Comparison of ENCODE assay signal across 22 mouse cellular contexts in the genomic region with DNA sequence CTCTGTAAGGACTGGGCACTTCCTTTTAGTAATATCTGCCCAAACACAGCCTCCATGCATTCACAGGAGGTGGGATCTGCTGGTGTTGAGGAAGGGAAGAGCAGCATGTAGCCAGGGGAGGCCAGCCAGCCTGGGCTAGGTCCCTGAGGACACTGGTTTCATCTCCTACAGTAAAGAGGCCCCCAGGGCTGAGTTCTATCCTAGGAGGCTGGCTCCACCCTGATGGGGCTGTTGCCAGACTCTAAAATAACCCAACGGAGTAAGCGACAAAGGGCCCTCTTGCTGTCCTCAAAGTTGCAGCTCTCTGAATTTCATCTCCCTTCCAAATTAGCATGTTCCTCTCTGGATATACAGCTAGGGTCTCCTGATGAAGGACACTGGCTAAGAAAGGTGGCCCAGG.
A peak's percentile ranks its signal among the peaks of the same experiment; 100 is the strongest.
DNase-seq lines count a peak whose midpoint lies in the region; ATAC-seq and TF ChIP-seq lines count a peak whose summit lies in the region.
"Had no signal": no experiment of that assay in that cellular context is flagged by ENCODE, and none has a peak within 500 bp of the region (broad histone marks: within the 10 kb centered on the region; RNA-seq: fewer than 3 reads in every experiment).

No protein-coding gene starts in this region.

- no peaks in the 10 kb centered on the region for H3K36me3 ChIP-seq in heart, embryonic 12.5 days
- no peaks in the 10 kb centered on the region for H3K36me3 ChIP-seq in heart, embryonic 16.5 days (ENCODE audit: control insufficient read depth, insufficient read depth)
- H3K36me3 ChIP-seq in lung, embryonic 14.5 days (ENCODE audit: insufficient read depth) = no peaks in the 10 kb centered on the region
- H3K36me3 ChIP-seq: embryonic facial prominence, embryonic 13.5 days; forebrain, embryonic 12.5 days; hindbrain, embryonic 10.5 days; intestine, embryonic 15.5 days had no signal

- H3K4me3 ChIP-seq in heart, embryonic 12.5 days = no peak overlapping the region
- H3K4me3 ChIP-seq in heart, embryonic 16.5 days (ENCODE audit: low read length) = no peak overlapping the region
- no peak overlapping the region for H3K4me3 ChIP-seq in lung, embryonic 14.5 days (ENCODE audit: low read depth, low read length)
- H3K4me3 ChIP-seq: embryonic facial prominence, embryonic 13.5 days; forebrain, embryonic 12.5 days; hindbrain, embryonic 10.5 days; intestine, embryonic 15.5 days had no signal

- no peak for DNase-seq in heart, adult 9 months (ENCODE audit: low spot score in 2 of 2)
- no peak for DNase-seq in heart, adult 18-20 months
- peak; percentile 39 for DNase-seq in lung, embryonic 14.5 days
- no peak for DNase-seq in lung, postnatal 10 days
- no peak for DNase-seq in adrenal gland, adult 8-10 months
- DNase-seq: adrenal gland, postnatal 25 days; cerebellum, adult 18-20 months; cerebellum, adult 9-11 months; cerebellum, postnatal 36 days; gastrocnemius, postnatal 10 days; kidney, adult 18-20 months had no signal

- no peak for TF ChIP-seq CTCF in lung, embryonic 14.5 days (IDR thresholded peaks at IDR 0.05; ENCODE audit: low read depth)

- no peaks in the 10 kb centered on the region for H3K9me3 ChIP-seq in heart, embryonic 12.5 days (replicated peaks)
- no peaks in the 10 kb centered on the region for H3K9me3 ChIP-seq in heart, embryonic 16.5 days (replicated peaks; ENCODE audit: control insufficient read depth, low read length)
- no peaks in the 10 kb centered on the region for H3K9me3 ChIP-seq in lung, embryonic 14.5 days (ENCODE audit: low read depth, low read length)
- H3K9me3 ChIP-seq: embryonic facial prominence, embryonic 13.5 days; forebrain, embryonic 12.5 days; hindbrain, embryonic 10.5 days; intestine, embryonic 15.5 days had no signal

- no peak for ATAC-seq in heart, embryonic 12.5 days (ENCODE audit: insufficient number of reproducible peaks, low FRiP score)
- peak; percentile 42 for ATAC-seq in heart, embryonic 16.5 days (replicated peaks; ENCODE audit: extremely low read depth, insufficient read depth, low FRiP score)
- no peak for ATAC-seq in lung, embryonic 14.5 days (ENCODE audit: insufficient read depth)
- ATAC-seq: activated CD4-positive, CD25-positive, alpha-beta regulatory T cell, adult 4 months; forebrain, embryonic 16.5 days; intestine, embryonic 15.5 days; Patski had no signal

- peak overlapping the region; percentile 43 for H3K27ac ChIP-seq in heart, embryonic 12.5 days (ENCODE audit: poor library complexity, severe bottlenecking)
- H3K27ac ChIP-seq in heart, embryonic 16.5 days (ENCODE audit: low read length) = peak overlapping the region; percentile 83
- no peak overlapping the region for H3K27ac ChIP-seq in lung, embryonic 14.5 days (ENCODE audit: low read depth)
- H3K27ac ChIP-seq: embryonic facial prominence, embryonic 13.5 days; forebrain, embryonic 12.5 days; hindbrain, embryonic 10.5 days; hindbrain, embryonic 14.5 days; intestine, embryonic 15.5 days had no signal

- no peaks in the 10 kb centered on the region for H3K27me3 ChIP-seq in heart, embryonic 12.5 days (replicated peaks)
- H3K27me3 ChIP-seq in heart, embryonic 16.5 days (ENCODE audit: control insufficient read depth, insufficient read depth, low read length) = no peaks in the 10 kb centered on the region
- H3K27me3 ChIP-seq in lung, embryonic 14.5 days (ENCODE audit: insufficient read depth, low read length) = no peaks in the 10 kb centered on the region
- H3K27me3 ChIP-seq: CH12.LX; embryonic facial prominence, embryonic 13.5 days; forebrain, embryonic 12.5 days; intestine, embryonic 15.5 days; Patski had no signal

- H3K4me2 ChIP-seq in heart, embryonic 12.5 days = 0 out of 2 replicates have a peak overlapping the region, but pooled peaks have one; percentile 2
- peak overlapping the region; percentile 5; the same call in 1 of the 2 replicates for H3K4me2 ChIP-seq in heart, embryonic 16.5 days (ENCODE audit: low read depth, low read length)
- no peak overlapping the region for H3K4me2 ChIP-seq in lung, embryonic 14.5 days
- H3K4me2 ChIP-seq: embryonic facial prominence, embryonic 13.5 days; forebrain, embryonic 12.5 days; hindbrain, embryonic 14.5 days; intestine, embryonic 15.5 days had no signal

- 55% methylated on average over 2 of the region's 2 CpGs for WGBS in heart, embryonic 12.5 days
- WGBS in heart, embryonic 16.5 days = 37% methylated on average over 2 of the region's 2 CpGs
- 50% methylated on average over 2 of the region's 2 CpGs for WGBS in lung, embryonic 14.5 days

- peaks cover 81% of the 10 kb centered on the region for H3K4me1 ChIP-seq in heart, embryonic 12.5 days (replicated peaks)
- H3K4me1 ChIP-seq in heart, embryonic 16.5 days (ENCODE audit: control insufficient read depth, insufficient read depth, low read length) = peaks cover 69% of the 10 kb centered on the region
- H3K4me1 ChIP-seq in lung, embryonic 14.5 days (ENCODE audit: insufficient read depth) = peaks cover 14% of the 10 kb centered on the region

- 0 out of 2 replicates have a peak overlapping the region, but pooled peaks have one; percentile 28 for H3K9ac ChIP-seq in heart, embryonic 12.5 days
- no peak overlapping the region for H3K9ac ChIP-seq in heart, embryonic 16.5 days (ENCODE audit: low read length)
- H3K9ac ChIP-seq in lung, embryonic 14.5 days = no peak overlapping the region
- H3K9ac ChIP-seq: embryonic facial prominence, embryonic 13.5 days; forebrain, embryonic 12.5 days; hindbrain, embryonic 14.5 days; intestine, embryonic 15.5 days had no signal
